Mouse (Mus musculus) myocyte (in vitro differentiated cells): ENCODE data around the gene Ahcyl2.

Experiments used
- CEBPB ChIP-seq: IDR thresholded peaks from 2 replicates; pipeline ENCODE4 v1.6.1; 2011; ENCODE audit warnings: mild to moderate bottlenecking, moderate library complexity; ENCODE audit not compliant: poor library complexity, insufficient read depth, severe bottlenecking
- E2F4 ChIP-seq: IDR thresholded peaks from one replicate; pipeline ENCODE4 v1.6.1; 2011; ENCODE audit warnings: mild to moderate bottlenecking, control low read depth, moderate library complexity; ENCODE audit not compliant: insufficient read depth
- MAX ChIP-seq: IDR thresholded peaks from one replicate; pipeline ENCODE4 v1.6.1; 2011; ENCODE audit warnings: low read depth, mild to moderate bottlenecking, control low read depth
- MYOD1 ChIP-seq, 3 experiments: IDR thresholded peaks; one replicate each; pipeline ENCODE4 v1.6.1; 2011; ENCODE audit warnings: control low read depth in 2 of 3, low read depth in 2 of 3, mild to moderate bottlenecking in 2 of 3, moderate library complexity in 1 of 3; ENCODE audit not compliant: insufficient read length in 2 of 3, control insufficient read depth in 1 of 3
- MYOG ChIP-seq, 3 experiments: IDR thresholded peaks; one replicate each; pipeline ENCODE4 v1.6.1; 2011; ENCODE audit warnings: control low read depth in 2 of 3, low read depth in 2 of 3, mild to moderate bottlenecking in 2 of 3; ENCODE audit not compliant: insufficient read length in 2 of 3, control insufficient read depth in 1 of 3, insufficient read depth in 1 of 3
- POLR2A ChIP-seq: IDR thresholded peaks from one replicate; pipeline ENCODE4 v1.6.1; 2011; ENCODE audit warnings: low read depth, mild to moderate bottlenecking, control low read depth, moderate library complexity; ENCODE audit not compliant: insufficient read length
- REST ChIP-seq: IDR thresholded peaks from one replicate; pipeline ENCODE4 v1.6.1; 2011; ENCODE audit warnings: mild to moderate bottlenecking, control low read depth, moderate library complexity; ENCODE audit not compliant: insufficient read depth, insufficient read length
- SRF ChIP-seq: IDR thresholded peaks from one replicate; pipeline ENCODE4 v1.6.1; 2011; ENCODE audit warnings: low read depth; ENCODE audit not compliant: control insufficient read depth, insufficient read length
- TCF12 ChIP-seq: IDR thresholded peaks from one replicate; pipeline ENCODE4 v1.6.1; 2011; ENCODE audit warnings: mild to moderate bottlenecking, control low read depth; ENCODE audit not compliant: poor library complexity, insufficient read depth, severe bottlenecking
- USF1 ChIP-seq: IDR thresholded peaks from one replicate; pipeline ENCODE4 v1.6.1; 2011; ENCODE audit warnings: low read depth, mild to moderate bottlenecking, control low read depth, moderate library complexity

DNA sequence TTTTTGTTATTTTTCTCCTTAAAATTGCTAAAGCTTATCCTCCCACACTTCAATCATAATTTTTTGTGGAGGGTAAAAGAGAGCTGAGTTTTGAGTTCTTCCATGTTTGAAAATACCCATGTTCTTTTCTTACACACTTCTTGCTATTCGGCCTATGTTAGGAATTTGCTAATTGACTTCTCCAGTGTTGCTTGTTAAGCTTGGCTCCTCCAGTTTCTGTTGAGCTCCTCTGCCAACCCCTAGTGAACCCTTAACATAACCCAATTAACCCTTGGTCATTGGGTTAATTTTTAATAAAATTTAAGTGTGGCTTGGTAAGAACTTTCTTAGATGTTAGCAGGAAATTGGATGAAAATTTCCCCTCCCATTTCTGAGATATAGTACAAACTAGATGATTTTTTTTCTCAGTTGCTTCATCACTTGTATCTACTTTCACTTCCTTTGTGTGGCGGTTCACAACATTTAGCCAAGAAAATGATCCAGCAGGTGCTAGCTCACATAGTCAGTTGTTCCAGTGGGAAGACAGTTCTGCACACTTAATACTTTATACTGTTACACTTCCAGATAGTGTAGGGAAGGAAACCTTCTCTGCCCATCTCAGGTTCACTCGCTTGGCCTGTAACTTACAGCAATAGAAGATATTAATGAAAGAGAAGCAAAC is 60.9 kb downstream of the Ahcyl2 start:
- TF ChIP-seq E2F4, result no peak
- TF ChIP-seq POLR2A, result no peak
- no peak for TF ChIP-seq MAX
- no peak for TF ChIP-seq USF1
- TF ChIP-seq CEBPB, result no peak
- no peak for TF ChIP-seq MYOD1 (IDR thresholded peaks at IDR 0.05; ENCODE audit: control insufficient read depth in 1 of 3, insufficient read length in 2 of 3, low read depth in 2 of 3)
- TF ChIP-seq TCF12, result no peak
- no peak for TF ChIP-seq MYOG (IDR thresholded peaks at IDR 0.05; ENCODE audit: control insufficient read depth in 1 of 3, insufficient read depth in 1 of 3, insufficient read length in 2 of 3, low read depth in 2 of 3)
- no peak for TF ChIP-seq REST
- no peak for TF ChIP-seq SRF
